Mouse (Mus musculus) MEL (cell line): ENCODE measurements at regions not wholly inside any gene's neighbourhood (a gene's known extent, or its start where the extent isn't known, plus 50 kb on each side); places are given as distances from the start of the nearest gene placed in this dataset.

Experiments used
- DNase-seq: peaks from one replicate; pipeline ENCODE4 v3.0.0; 2011; ENCODE audit warnings: low read depth, low spot score
- H3K27ac ChIP-seq: 2 replicates; pipeline ENCODE4 v1.5.1; 2012; ENCODE audit warnings: low read depth, mild to moderate bottlenecking, control low read depth, low read length, moderate library complexity; ENCODE audit not compliant: control insufficient read depth
- H3K27me3 ChIP-seq, 2 experiments: fragments of 150-350 bp in 1 of 2; sonication (generic) in 1 of 2; 2 replicates each; pipeline ENCODE4 v1.6.1; 2012; ENCODE audit warnings: low read length in 2 of 2, mild to moderate bottlenecking in 2 of 2, improper control_type of control experiment in 1 of 2, moderate library complexity in 1 of 2; ENCODE audit not compliant: insufficient read depth in 2 of 2, control insufficient read depth in 1 of 2
- H3K36me3 ChIP-seq, 2 experiments: 2 replicates each; pipeline ENCODE4 v1.6.1; 2012 to 2014; ENCODE audit warnings: low read length in 2 of 2, improper control_type of control experiment in 1 of 2, inconsistent platforms in 1 of 2, mild to moderate bottlenecking in 1 of 2; ENCODE audit not compliant: insufficient read depth in 2 of 2, control insufficient read depth in 1 of 2
- H3K4me1 ChIP-seq, 2 experiments: fragments of 150-350 bp in 1 of 2; sonication (generic) in 1 of 2; 2 replicates each; pipeline ENCODE4 v1.6.1; 2012; ENCODE audit warnings: low read length in 2 of 2, improper control_type of control experiment in 1 of 2, mild to moderate bottlenecking in 1 of 2; ENCODE audit not compliant: insufficient read depth in 2 of 2, control insufficient read depth in 1 of 2
- H3K4me3 ChIP-seq, 2 experiments: fragments of 150-350 bp in 1 of 2; sonication (generic) in 1 of 2; 2 replicates each; pipeline ENCODE4 v1.5.1; 2012; ENCODE audit warnings: low read depth in 2 of 2, low read length in 2 of 2, mild to moderate bottlenecking in 2 of 2, moderate library complexity in 2 of 2, control low read depth in 1 of 2, improper control_type of control experiment in 1 of 2; ENCODE audit not compliant: control insufficient read depth in 1 of 2, insufficient read depth in 1 of 2
- H3K79me2 ChIP-seq: 2 replicates; pipeline ENCODE4 v1.6.1; 2012; ENCODE audit warnings: mild to moderate bottlenecking, low read length, moderate library complexity; ENCODE audit not compliant: control insufficient read depth, poor library complexity, insufficient read depth
- H3K9ac ChIP-seq: 2 replicates; pipeline ENCODE4 v1.6.1; 2012; ENCODE audit warnings: low read depth, mild to moderate bottlenecking, control low read depth, low read length, moderate library complexity; ENCODE audit not compliant: control insufficient read depth, poor library complexity, severe bottlenecking
- H3K9me3 ChIP-seq: fragments of 150-350 bp; sonication (generic); replicated peaks from 2 replicates; pipeline ENCODE4 v1.6.1; 2012; ENCODE audit warnings: mild to moderate bottlenecking, low read length, improper control_type of control experiment, moderate library complexity; ENCODE audit not compliant: insufficient read depth
- BHLHE40 ChIP-seq: IDR thresholded peaks from 2 replicates; pipeline ENCODE4 v1.6.1; 2012; ENCODE audit warnings: low read depth, mild to moderate bottlenecking, inconsistent platforms, low read length, improper control_type of control experiment, borderline replicate concordance
- E2F4 ChIP-seq: IDR thresholded peaks from 2 replicates; pipeline ENCODE4 v1.6.1; 2011; ENCODE audit warnings: low read depth, low read length, improper control_type of control experiment, borderline replicate concordance
- ELF1 ChIP-seq: IDR thresholded peaks from 2 replicates; pipeline ENCODE4 v1.6.1; 2014; ENCODE audit warnings: low read depth, mild to moderate bottlenecking, inconsistent platforms, low read length, improper control_type of control experiment, moderate library complexity
- EP300 ChIP-seq, 2 experiments: IDR thresholded peaks; 2 replicates each; pipeline ENCODE4 v1.6.1; 2011; ENCODE audit warnings: improper control_type of control experiment in 2 of 2, low read length in 2 of 2, low read depth in 1 of 2, mild to moderate bottlenecking in 1 of 2
- GABPA ChIP-seq: IDR thresholded peaks from 2 replicates; pipeline ENCODE4 v1.6.1; 2012; ENCODE audit warnings: low read depth, mild to moderate bottlenecking, inconsistent platforms, low read length, improper control_type of control experiment, moderate library complexity
- GATA1 ChIP-seq: IDR thresholded peaks from 2 replicates; pipeline ENCODE4 v1.6.1; 2011; ENCODE audit warnings: low read depth, low read length, improper control_type of control experiment
- JUND ChIP-seq: IDR thresholded peaks from 2 replicates; pipeline ENCODE4 v1.6.1; 2011; ENCODE audit warnings: low read depth, mild to moderate bottlenecking, improper control_type of control experiment, low read length
- KAT2A ChIP-seq: conservative IDR thresholded peaks from 2 replicates; pipeline ENCODE4 v1.6.1; 2012; ENCODE audit warnings: low read depth, low read length, improper control_type of control experiment, inconsistent platforms
- MAFK ChIP-seq: IDR thresholded peaks from 2 replicates; pipeline ENCODE4 v1.6.1; 2011; ENCODE audit warnings: low read depth, mild to moderate bottlenecking, low read length, improper control_type of control experiment, borderline replicate concordance
- MAX ChIP-seq: IDR thresholded peaks from 2 replicates; pipeline ENCODE4 v1.6.1; 2011; ENCODE audit warnings: low read length, improper control_type of control experiment
- MEF2A ChIP-seq: IDR thresholded peaks from 2 replicates; pipeline ENCODE4 v1.6.1; 2014; ENCODE audit warnings: low read depth, mild to moderate bottlenecking, inconsistent platforms, low read length, improper control_type of control experiment; ENCODE audit not compliant: poor library complexity, insufficient replicate concordance, severe bottlenecking; ENCODE audit errors: extremely low read depth
- MXI1 ChIP-seq: IDR thresholded peaks from 2 replicates; pipeline ENCODE4 v1.6.1; 2011; ENCODE audit warnings: mild to moderate bottlenecking, low read depth, low read length, improper control_type of control experiment
- MYC ChIP-seq: IDR thresholded peaks from 2 replicates; pipeline ENCODE4 v1.6.1; 2011; ENCODE audit warnings: low read depth, mild to moderate bottlenecking, low read length, improper control_type of control experiment, moderate library complexity
- NRF1 ChIP-seq: IDR thresholded peaks from 2 replicates; pipeline ENCODE4 v1.6.1; 2014; ENCODE audit warnings: low read depth, mild to moderate bottlenecking, inconsistent platforms, low read length, improper control_type of control experiment, moderate library complexity; ENCODE audit not compliant: poor library complexity, insufficient read depth, severe bottlenecking
- RAD21 ChIP-seq: IDR thresholded peaks from 2 replicates; pipeline ENCODE4 v1.6.1; 2011; ENCODE audit warnings: mild to moderate bottlenecking, low read depth, low read length, improper control_type of control experiment
- RCOR1 ChIP-seq: IDR thresholded peaks from 2 replicates; pipeline ENCODE4 v1.6.1; 2012; ENCODE audit warnings: low read depth, mild to moderate bottlenecking, inconsistent platforms, low read length, improper control_type of control experiment
- TAL1 ChIP-seq: IDR thresholded peaks from 2 replicates; pipeline ENCODE4 v1.6.1; 2012; ENCODE audit warnings: mild to moderate bottlenecking, inconsistent platforms, low read length, moderate library complexity, mixed read lengths
- TBP ChIP-seq: IDR thresholded peaks from 2 replicates; pipeline ENCODE4 v1.8.0; 2011; ENCODE audit warnings: low read depth, low read length, improper control_type of control experiment
- TCF12 ChIP-seq: IDR thresholded peaks from 2 replicates; pipeline ENCODE4 v1.6.1; 2014; ENCODE audit warnings: low read depth, mild to moderate bottlenecking, inconsistent platforms, low read length, improper control_type of control experiment, moderate library complexity
- UBTF ChIP-seq: IDR thresholded peaks from 2 replicates; pipeline ENCODE4 v1.6.1; 2012; ENCODE audit warnings: low read depth, mild to moderate bottlenecking, inconsistent platforms, low read length, improper control_type of control experiment, moderate library complexity, borderline replicate concordance; ENCODE audit not compliant: insufficient read depth
- ZMIZ1 ChIP-seq: IDR thresholded peaks from 2 replicates; pipeline ENCODE4 v1.6.1; 2012; ENCODE audit warnings: low read depth, mild to moderate bottlenecking, inconsistent platforms, low read length, improper control_type of control experiment, moderate library complexity

- H3K9me3 ChIP-seq: no peaks in the 10 kb centered on the region
- TF ChIP-seq RAD21: no peak
- H3K27ac ChIP-seq: no peak overlapping the region
- no peak overlapping the region for H3K4me3 ChIP-seq
- DNase-seq: no peak
- H3K79me2 ChIP-seq: no peaks in the 10 kb centered on the region
- H3K36me3 ChIP-seq: no peaks in the 10 kb centered on the region
- H3K27me3 ChIP-seq: no peaks in the 10 kb centered on the region; a peak in 2 of 4 replicates
- H3K9ac ChIP-seq: no peak overlapping the region
- H3K4me1 ChIP-seq: no peaks in the 10 kb centered on the region
Observed at GRCm38 (mm10) chr17:83917781-83918180, 70.0 kb upstream of the Haao start.

DNA sequence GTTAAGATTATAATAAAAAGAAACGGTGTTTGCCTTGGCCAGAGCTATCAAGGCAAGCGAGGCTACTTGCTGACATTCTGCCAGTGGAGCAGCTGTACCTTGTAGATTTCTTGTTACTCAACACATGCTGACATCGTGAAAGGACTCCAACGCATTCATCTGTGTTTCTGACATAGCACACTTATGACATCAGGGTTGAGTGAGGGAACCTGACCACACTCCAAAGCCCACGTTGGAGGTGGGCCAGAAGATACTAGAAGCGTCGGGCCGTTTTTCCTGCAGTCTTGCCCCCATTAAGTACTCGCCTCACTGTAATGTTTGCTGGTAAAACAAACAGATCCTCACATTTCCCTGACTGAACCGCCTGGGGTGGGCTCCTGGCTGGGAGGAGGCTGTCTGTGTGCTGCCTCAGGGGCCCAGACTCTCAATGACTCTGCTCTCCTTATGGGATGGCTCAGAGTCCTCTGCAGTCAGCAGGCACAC lies 69.0 kb upstream of the Haao start:
- no peaks in the 10 kb centered on the region for H3K4me1 ChIP-seq
- DNase-seq: no peak
- H3K9ac ChIP-seq: no peak overlapping the region
- no peak overlapping the region for H3K27ac ChIP-seq
- no peak overlapping the region for H3K4me3 ChIP-seq
- H3K36me3 ChIP-seq: no peaks in the 10 kb centered on the region
- H3K27me3 ChIP-seq: no peaks in the 10 kb centered on the region; a peak in 1 of 4 replicates
- no peaks in the 10 kb centered on the region for H3K79me2 ChIP-seq
- no peak for TF ChIP-seq MAX
- TF ChIP-seq, all 39 proteins: peak for 0
- no peaks in the 10 kb centered on the region for H3K9me3 ChIP-seq

DNA sequence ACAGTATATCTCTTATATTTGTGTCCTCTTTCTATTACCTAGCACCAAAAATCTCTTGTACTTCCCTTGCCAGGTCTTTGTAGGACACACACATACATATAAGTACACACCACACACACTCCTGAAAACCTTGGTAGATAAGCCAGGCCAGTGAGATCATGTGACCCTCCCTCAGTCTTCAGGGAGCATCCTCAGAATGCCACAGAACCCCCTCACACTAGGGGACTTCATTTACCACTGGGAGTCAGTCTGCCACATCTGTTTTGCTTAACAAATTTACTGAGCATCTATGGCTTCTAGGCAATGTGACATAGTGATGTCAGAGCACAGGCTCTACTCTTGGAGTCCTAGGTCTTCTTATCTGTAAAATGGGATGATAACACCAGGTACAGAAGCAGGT lies 67.3 kb upstream of the Haao start:
- Histone ChIP-seq H3K4me1 (no peaks in the 10 kb centered on the region), H3K36me3 (no peaks in the 10 kb centered on the region), H3K9ac (no peak overlapping the region), H3K9me3 (no peaks in the 10 kb centered on the region), H3K4me3 (no peak overlapping the region), H3K79me2 (no peaks in the 10 kb centered on the region), H3K27me3 (no peaks in the 10 kb centered on the region), H3K27ac (no peak overlapping the region)
- no peak for TF ChIP-seq KAT2A
- no peak for TF ChIP-seq GABPA
- TF ChIP-seq MAFK: no peak
- no peak for TF ChIP-seq ZMIZ1
- TF ChIP-seq E2F4: no peak
- TF ChIP-seq TBP: no peak
- TF ChIP-seq TAL1: no peak
- no peak for TF ChIP-seq JUND
- no peak for TF ChIP-seq NRF1
- TF ChIP-seq MXI1: no peak
- no peak for TF ChIP-seq GATA1
- TF ChIP-seq EP300 (IDR thresholded peaks at IDR 0.05; ENCODE audit: low read depth in 1 of 2, low read length in 2 of 2): no peak
- no peak for TF ChIP-seq MEF2A
- no peak for TF ChIP-seq ELF1
- no peak for TF ChIP-seq TCF12
- no peak for TF ChIP-seq UBTF
- TF ChIP-seq BHLHE40: no peak
- no peak for TF ChIP-seq MYC
- no peak for TF ChIP-seq RCOR1
- DNase-seq: no peak
